Mouse (Mus musculus): Measurements from ENCODE around the gene Dnah2. TPM values are rescaled to one million over a fixed set of nuclear protein-coding genes. Genes with fewer than 3 reads are reported as not detected.

Dnah2 gene
- polyA plus RNA-seq, 2 experiments, result 0.01 to 0.03 TPM

GRCm38 (mm10) chr11:69559183-69559582, 10.3 kb upstream of the Dnah2 start:
- Histone ChIP-seq H3K4me2 (ENCODE audit: low read depth) (no peak overlapping the region), H3K4me3 (ENCODE audit: insufficient read depth in 1 of 2, low read depth in 2 of 2, low read length in 2 of 2) (no peak overlapping the region), H3K9me3 (ENCODE audit: control insufficient read depth, low read length) (no peaks in the 10 kb centered on the region), H3K36me3 (replicated peaks; ENCODE audit: control insufficient read depth, insufficient read depth, low read depth) (peaks cover 19% of the 10 kb centered on the region; the same call in 1 of the 2 replicates), H3K27me3 (ENCODE audit: control insufficient read depth, insufficient read depth, low read length) (peaks cover 33% of the 10 kb centered on the region), H3K9ac (replicated peaks) (no peak overlapping the region), H3K27ac (no peak overlapping the region), H3K4me1 (replicated peaks; ENCODE audit: control insufficient read depth in 2 of 2, insufficient read depth in 2 of 2, low read length in 1 of 2) (peaks cover 0 to 8% of the 10 kb centered on the region in 2 experiments; a peak in 2 of 4 replicates)
- no peak for ATAC-seq (ENCODE audit: insufficient read depth)
- TF ChIP-seq CTCF (IDR thresholded peaks at IDR 0.05; ENCODE audit: low read depth) (no peak), EP300 (IDR thresholded peaks at IDR 0.05; ENCODE audit: low read depth) (no peak)
- no peak for DNase-seq (ENCODE audit: low read depth in 3 of 3, low spot score in 3 of 3)
- 15% methylated on average over 5 of the region's 5 CpGs for WGBS (ENCODE audit: insufficient replicate concordance)

GRCm38 (mm10) chr11:69558756-69559155, 9.8 kb upstream of the Dnah2 start:
- no peak overlapping the region for H3K27ac ChIP-seq
- peaks cover 33% of the 10 kb centered on the region for H3K27me3 ChIP-seq (ENCODE audit: control insufficient read depth, insufficient read depth, low read length)
- ATAC-seq (ENCODE audit: insufficient read depth), result no peak
- peaks cover 0 to 8% of the 10 kb centered on the region in 2 experiments; a peak in 2 of 4 replicates for H3K4me1 ChIP-seq (replicated peaks; ENCODE audit: control insufficient read depth in 2 of 2, insufficient read depth in 2 of 2, low read length in 1 of 2)
- H3K4me3 ChIP-seq (ENCODE audit: insufficient read depth in 1 of 2, low read depth in 2 of 2, low read length in 2 of 2), result no peak overlapping the region
- WGBS (ENCODE audit: insufficient replicate concordance), result 11% methylated on average over 6 of the region's 6 CpGs
- no peaks in the 10 kb centered on the region for H3K9me3 ChIP-seq (ENCODE audit: control insufficient read depth, low read length)
- H3K9ac ChIP-seq (replicated peaks), result no peak overlapping the region
- TF ChIP-seq CTCF (IDR thresholded peaks at IDR 0.05; ENCODE audit: low read depth), result no peak
- no peak for TF ChIP-seq EP300 (IDR thresholded peaks at IDR 0.05; ENCODE audit: low read depth)
- H3K4me2 ChIP-seq (ENCODE audit: low read depth), result no peak overlapping the region
- peaks cover 17% of the 10 kb centered on the region; the same call in 1 of the 2 replicates for H3K36me3 ChIP-seq (replicated peaks; ENCODE audit: control insufficient read depth, insufficient read depth, low read depth)
- DNase-seq (ENCODE audit: low read depth in 3 of 3, low spot score in 3 of 3), result no peak

GRCm38 (mm10) chr11:69557381-69557958, 8.6 kb upstream of the Dnah2 start:
- H3K9ac ChIP-seq (replicated peaks), result no peak overlapping the region
- DNase-seq (ENCODE audit: low read depth in 3 of 3, low spot score in 3 of 3) (no peak), ATAC-seq (ENCODE audit: insufficient read depth) (no peak)
- no peak overlapping the region for H3K4me3 ChIP-seq (ENCODE audit: insufficient read depth in 1 of 2, low read depth in 2 of 2, low read length in 2 of 2)
- no peak overlapping the region for H3K4me2 ChIP-seq (ENCODE audit: low read depth)
- H3K27me3 ChIP-seq (ENCODE audit: control insufficient read depth, insufficient read depth, low read length), result peaks cover 33% of the 10 kb centered on the region
- H3K9me3 ChIP-seq (ENCODE audit: control insufficient read depth, low read length), result no peaks in the 10 kb centered on the region
- H3K4me1 ChIP-seq (replicated peaks; ENCODE audit: control insufficient read depth in 2 of 2, insufficient read depth in 2 of 2, low read length in 1 of 2), result peaks cover 0 to 8% of the 10 kb centered on the region in 2 experiments; a peak in 2 of 4 replicates
- peaks cover 9% of the 10 kb centered on the region; the same call in 1 of the 2 replicates for H3K36me3 ChIP-seq (replicated peaks; ENCODE audit: control insufficient read depth, insufficient read depth, low read depth)
- no peak for TF ChIP-seq EP300 (IDR thresholded peaks at IDR 0.05; ENCODE audit: low read depth)
- TF ChIP-seq CTCF (IDR thresholded peaks at IDR 0.05; ENCODE audit: low read depth), result no peak
- WGBS (ENCODE audit: insufficient replicate concordance), result 44% methylated on average over 14 of the region's 14 CpGs
- no peak overlapping the region for H3K27ac ChIP-seq

- ATAC-seq (ENCODE audit: insufficient read depth) (no peak), DNase-seq (ENCODE audit: low read depth in 3 of 3, low spot score in 3 of 3) (no peak)
- Histone ChIP-seq H3K4me2 (ENCODE audit: low read depth) (no peak overlapping the region), H3K9me3 (ENCODE audit: control insufficient read depth, low read length) (no peaks in the 10 kb centered on the region), H3K4me3 (ENCODE audit: insufficient read depth in 1 of 2, low read depth in 2 of 2, low read length in 2 of 2) (no peak overlapping the region), H3K9ac (replicated peaks) (no peak overlapping the region), H3K27ac (no peak overlapping the region), H3K36me3 (replicated peaks; ENCODE audit: control insufficient read depth, insufficient read depth, low read depth) (no peaks in the 10 kb centered on the region), H3K27me3 (ENCODE audit: control insufficient read depth, insufficient read depth, low read length) (peaks cover 20% of the 10 kb centered on the region), H3K4me1 (replicated peaks; ENCODE audit: control insufficient read depth in 2 of 2, insufficient read depth in 2 of 2, low read length in 1 of 2) (peaks cover 0 to 8% of the 10 kb centered on the region in 2 experiments; a peak in 2 of 4 replicates)
- TF ChIP-seq EP300 (IDR thresholded peaks at IDR 0.05; ENCODE audit: low read depth) (no peak), CTCF (IDR thresholded peaks at IDR 0.05; ENCODE audit: low read depth) (no peak)
- WGBS (ENCODE audit: insufficient replicate concordance), result 32% methylated on average over 5 of the region's 5 CpGs
Measured at GRCm38 (mm10) chr11:69554539-69555140, 5.7 kb upstream of the Dnah2 start.

GRCm38 (mm10) chr11:69553341-69553721, 4.4 kb upstream of the Dnah2 start:
- ATAC-seq (ENCODE audit: insufficient read depth) (no peak), DNase-seq (ENCODE audit: low read depth in 3 of 3, low spot score in 3 of 3) (no peak)
- no peak overlapping the region for H3K27ac ChIP-seq
- H3K27me3 ChIP-seq (ENCODE audit: control insufficient read depth, insufficient read depth, low read length), result peaks cover 7% of the 10 kb centered on the region
- no peaks in the 10 kb centered on the region for H3K9me3 ChIP-seq (ENCODE audit: control insufficient read depth, low read length)
- no peak overlapping the region for H3K4me2 ChIP-seq (ENCODE audit: low read depth)
- 57% methylated on average over 2 of the region's 2 CpGs for WGBS (ENCODE audit: insufficient replicate concordance)
- H3K4me1 ChIP-seq (replicated peaks; ENCODE audit: control insufficient read depth in 2 of 2, insufficient read depth in 2 of 2, low read length in 1 of 2), result no peaks in the 10 kb centered on the region; a peak in 1 of 4 replicates
- H3K36me3 ChIP-seq (replicated peaks; ENCODE audit: control insufficient read depth, insufficient read depth, low read depth), result no peaks in the 10 kb centered on the region
- no peak overlapping the region for H3K9ac ChIP-seq (replicated peaks)
- H3K4me3 ChIP-seq (ENCODE audit: insufficient read depth in 1 of 2, low read depth in 2 of 2, low read length in 2 of 2), result no peak overlapping the region
- TF ChIP-seq CTCF (IDR thresholded peaks at IDR 0.05; ENCODE audit: low read depth) (no peak), EP300 (IDR thresholded peaks at IDR 0.05; ENCODE audit: low read depth) (no peak)

All from liver, embryonic 14.5 days (tissue).